Mouse (Mus musculus) hindbrain, postnatal 0 days (tissue): ENCODE measurements around the gene Tex19.1. TPM values are rescaled to one million over a fixed set of nuclear protein-coding genes. Genes with fewer than 3 reads are reported as not detected.

Source experiments
- ATAC-seq: fragments of 200-750 bp; cut with Nextera tagmentation; 2 replicates; pipeline ENCODE4 v1.8.0; 2017; ENCODE audit warnings: mild to moderate bottlenecking, moderate TSS enrichment, moderate library complexity
- DNase-seq: peaks from one replicate; pipeline ENCODE4 v3.0.0-alpha.2; 2015; ENCODE audit warnings: low spot score
- H3K27ac ChIP-seq: fragments of 300-500 bp; sonication (generic); 2 replicates; pipeline ENCODE4 v1.5.1; 2014; ENCODE audit warnings: mild to moderate bottlenecking
- H3K27me3 ChIP-seq: fragments of 300-500 bp; sonication (generic); 2 replicates; pipeline ENCODE4 v1.6.1; 2014; ENCODE audit warnings: low read length, mixed read lengths; ENCODE audit not compliant: insufficient read depth
- H3K36me3 ChIP-seq: fragments of 300-500 bp; sonication (generic); 2 replicates; pipeline ENCODE4 v1.6.1; 2014; ENCODE audit warnings: low read length, mixed read lengths; ENCODE audit not compliant: insufficient read depth
- H3K4me1 ChIP-seq: fragments of 300-500 bp; sonication (generic); 2 replicates; pipeline ENCODE4 v1.6.1; 2014; ENCODE audit warnings: antibody characterized with exemption, low read length, mixed read lengths; ENCODE audit not compliant: insufficient read depth
- H3K4me2 ChIP-seq: fragments of 300-500 bp; sonication (generic); 2 replicates; pipeline ENCODE4 v1.6.1; 2014; ENCODE audit warnings: low read depth, mild to moderate bottlenecking, low read length, moderate library complexity, mixed read lengths
- H3K4me3 ChIP-seq: fragments of 300-500 bp; sonication (generic); 2 replicates; pipeline ENCODE4 v1.5.1; 2014; ENCODE audit warnings: low read length
- H3K9ac ChIP-seq: fragments of 300-500 bp; sonication (generic); replicated peaks from 2 replicates; pipeline ENCODE4 v1.6.1; 2014; ENCODE audit warnings: mild to moderate bottlenecking, low read length, moderate library complexity, mixed read lengths
- H3K9me3 ChIP-seq: fragments of 300-500 bp; sonication (generic); 2 replicates; pipeline ENCODE4 v1.6.1; 2016; ENCODE audit warnings: low read length, mixed read lengths
- CTCF ChIP-seq: IDR thresholded peaks from 2 replicates; pipeline ENCODE4 v1.5.1; 2016; ENCODE audit warnings: antibody characterized with exemption, control low read depth, low read depth
- WGBS: fragments of 180-500 bp; shearing (Covaris S2); extraction: QIAGEN DNeasy Blood & Tissue Kit; methylation state at CpG from one replicate; pipeline ENCODE4 v1.1.7; 2014; 5-methylcytosine and 5-hydroxymethylcytosine counted together
- polyA plus RNA-seq: library from polyadenylated mRNA; unstranded; fragments of >200 nt; fragmentation: Nextera tagmentation; extraction: Ambion mirVana; gene quantifications from 2 replicates; pipeline ENCODE4 v1.2.1, GENCODE M21; 2015
- total RNA-seq: library from RNA; depleted of rRNA; stranded (reverse); fragments of >200 nt; gene quantifications from 2 replicates; pipeline ENCODE4 v1.2.3, GENCODE M21; 2014

Tex19.1 gene
- total and polyA plus RNA-seq, 2 experiments from 2014 or later: not detected

GRCm38 (mm10) chr11:121111051-121111450 is 34.9 kb upstream of the Tex19.1 start:
- DNase-seq: no peak
- no peak overlapping the region for H3K9ac ChIP-seq
- no peaks in the 10 kb centered on the region for H3K36me3 ChIP-seq
- no peak overlapping the region for H3K27ac ChIP-seq
- H3K4me3 ChIP-seq: no peak overlapping the region
- TF ChIP-seq CTCF: no peak
- no peaks in the 10 kb centered on the region for H3K27me3 ChIP-seq
- H3K9me3 ChIP-seq: no peaks in the 10 kb centered on the region
- 76% methylated on average over 3 of the region's 3 CpGs for WGBS
- 0 out of 2 replicates have a peak, but pooled peaks cover 5% of the 10 kb centered on the region for H3K4me1 ChIP-seq
- no peak for ATAC-seq
- H3K4me2 ChIP-seq: no peak overlapping the region

DNA sequence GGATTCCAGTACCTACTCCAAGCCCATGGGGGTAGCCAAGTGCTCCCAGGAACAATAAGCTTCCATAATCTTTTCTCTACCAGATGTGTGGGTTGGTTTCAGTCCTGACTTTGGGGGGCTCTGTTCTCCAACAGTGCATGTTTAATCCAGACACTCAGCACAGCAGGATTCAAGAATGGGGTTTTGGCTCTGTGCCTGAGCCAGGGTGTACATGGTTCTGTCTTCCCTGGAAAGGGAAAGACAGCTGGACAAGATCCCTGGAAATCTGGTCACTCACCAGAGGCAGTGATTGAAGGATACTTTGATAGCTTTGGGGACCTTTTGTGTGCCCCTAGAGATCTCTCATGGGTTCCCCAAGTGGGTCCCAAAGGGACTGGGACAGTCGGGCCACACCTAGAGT is 34.3 kb upstream of the Tex19.1 start:
- ATAC-seq: no peak
- no peak overlapping the region for H3K4me2 ChIP-seq
- 53% methylated on average over 1 of the region's 1 CpGs for WGBS
- no peaks in the 10 kb centered on the region for H3K36me3 ChIP-seq
- no peak for DNase-seq
- no peak overlapping the region for H3K27ac ChIP-seq
- 0 out of 2 replicates have a peak, but pooled peaks cover 5% of the 10 kb centered on the region for H3K4me1 ChIP-seq
- no peak overlapping the region for H3K9ac ChIP-seq
- H3K9me3 ChIP-seq: no peaks in the 10 kb centered on the region
- TF ChIP-seq CTCF: no peak
- no peaks in the 10 kb centered on the region for H3K27me3 ChIP-seq
- H3K4me3 ChIP-seq: no peak overlapping the region

DNA sequence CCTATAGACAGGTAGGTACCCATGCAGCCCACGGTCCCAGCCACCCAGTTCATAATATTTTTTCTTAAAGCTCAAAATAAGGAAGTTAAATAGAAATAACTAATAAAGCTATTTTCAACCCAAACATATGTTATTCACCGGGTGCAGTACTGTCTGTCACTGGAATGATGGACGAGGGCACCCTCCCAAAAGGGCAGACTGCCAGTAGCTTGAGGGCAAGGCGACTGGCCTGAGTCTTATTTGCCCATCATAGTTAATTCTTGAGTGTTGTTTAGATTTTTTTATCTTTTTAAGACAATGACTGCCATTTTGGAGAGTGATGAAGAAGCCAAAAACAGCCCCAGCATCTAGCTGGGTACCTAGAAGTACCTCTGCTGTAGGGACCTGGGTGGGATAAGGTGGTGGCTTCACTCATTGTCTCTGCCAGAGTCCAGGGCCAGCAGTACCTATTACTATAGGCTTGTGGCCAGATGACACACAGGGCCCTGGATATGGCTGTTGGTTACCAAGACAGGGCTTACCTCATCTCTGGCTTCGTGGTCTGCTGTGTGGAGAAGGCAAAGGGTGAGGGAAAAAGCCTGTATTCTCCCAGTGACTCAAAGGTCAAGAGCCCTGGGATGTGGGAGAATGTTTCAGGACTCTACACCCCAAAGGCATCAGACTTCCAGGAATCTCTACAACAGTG is 33.7 kb upstream of the Tex19.1 start:
- 52% methylated on average over 5 of the region's 5 CpGs for WGBS

GRCm38 (mm10) chr11:121118106-121118505 is 27.8 kb upstream of the Tex19.1 start:
- DNase-seq (no peak), ATAC-seq (no peak)
- Histone ChIP-seq H3K4me2 (no peak overlapping the region), H3K4me1 (no peaks in the 10 kb centered on the region), H3K27me3 (no peaks in the 10 kb centered on the region), H3K27ac (no peak overlapping the region), H3K9me3 (no peaks in the 10 kb centered on the region), H3K36me3 (no peaks in the 10 kb centered on the region), H3K4me3 (no peak overlapping the region), H3K9ac (no peak overlapping the region)
- WGBS: 88% methylated on average over 18 of the region's 18 CpGs
- TF ChIP-seq CTCF: no peak

More for the DNA sequence above, 33.7 kb upstream of the Tex19.1 start:
- no peaks in the 10 kb centered on the region for H3K36me3 ChIP-seq
- peak; percentile 32 for DNase-seq
- no peak for ATAC-seq
- H3K4me2 ChIP-seq: no peak overlapping the region
- 0 out of 2 replicates have a peak, but pooled peaks cover 5% of the 10 kb centered on the region for H3K4me1 ChIP-seq
- H3K9me3 ChIP-seq: no peaks in the 10 kb centered on the region
- no peak for TF ChIP-seq CTCF
- H3K9ac ChIP-seq: no peak overlapping the region
- no peak overlapping the region for H3K27ac ChIP-seq
- H3K4me3 ChIP-seq: no peak overlapping the region
- no peaks in the 10 kb centered on the region for H3K27me3 ChIP-seq

DNA sequence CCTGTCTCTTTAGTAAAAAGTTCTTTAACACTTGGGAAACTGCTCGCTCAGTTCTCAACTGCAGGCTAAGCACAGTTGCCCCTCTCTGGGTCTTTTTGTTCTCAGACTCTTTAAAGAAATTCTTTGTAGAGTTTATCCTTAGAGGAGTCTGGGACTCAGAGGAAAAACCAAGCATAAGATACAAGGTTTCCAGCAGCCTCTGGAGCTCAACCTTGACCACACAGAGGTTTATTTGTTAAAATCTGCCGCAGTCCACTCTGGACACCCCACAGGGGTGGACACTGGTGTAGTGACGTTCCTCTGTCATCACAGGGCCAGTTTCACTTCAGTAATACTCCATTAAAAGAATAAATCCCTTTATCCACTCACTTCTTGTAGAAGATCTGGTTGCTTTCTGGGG is 27.4 kb upstream of the Tex19.1 start, which contains the start of gene Tex19.2:
TSS of gene Tex19.2 (minus strand) at position 101 of the 400 bp plus-strand sequence.
- H3K9me3 ChIP-seq: no peaks in the 10 kb centered on the region
- DNase-seq (no peak), ATAC-seq (no peak)
- WGBS: 60% methylated on average over 3 of the region's 3 CpGs
- no peaks in the 10 kb centered on the region for H3K4me1 ChIP-seq
- H3K4me3 ChIP-seq: no peak within 1 kb of the TSS
- no peak within 1 kb of the TSS for H3K4me2 ChIP-seq
- TF ChIP-seq CTCF: no peak
- H3K27me3 ChIP-seq: no peaks in the 10 kb centered on the region
- H3K27ac ChIP-seq: no peak within 1 kb of the TSS
- H3K36me3 ChIP-seq: no peaks in the 10 kb centered on the region
- H3K9ac ChIP-seq: no peak within 1 kb of the TSS

- no peak overlapping the region for H3K27ac ChIP-seq
- ATAC-seq (no peak), DNase-seq (no peak)
- 84% methylated on average over 3 of the region's 3 CpGs for WGBS
- H3K36me3 ChIP-seq: no peaks in the 10 kb centered on the region
- TF ChIP-seq CTCF: no peak
- H3K9me3 ChIP-seq: no peaks in the 10 kb centered on the region
- H3K27me3 ChIP-seq: no peaks in the 10 kb centered on the region
- no peaks in the 10 kb centered on the region for H3K4me1 ChIP-seq
- H3K9ac ChIP-seq: no peak overlapping the region
- no peak overlapping the region for H3K4me2 ChIP-seq
- H3K4me3 ChIP-seq: no peak overlapping the region
Measured at GRCm38 (mm10) chr11:121121151-121121550, 24.8 kb upstream of the Tex19.1 start.

DNA sequence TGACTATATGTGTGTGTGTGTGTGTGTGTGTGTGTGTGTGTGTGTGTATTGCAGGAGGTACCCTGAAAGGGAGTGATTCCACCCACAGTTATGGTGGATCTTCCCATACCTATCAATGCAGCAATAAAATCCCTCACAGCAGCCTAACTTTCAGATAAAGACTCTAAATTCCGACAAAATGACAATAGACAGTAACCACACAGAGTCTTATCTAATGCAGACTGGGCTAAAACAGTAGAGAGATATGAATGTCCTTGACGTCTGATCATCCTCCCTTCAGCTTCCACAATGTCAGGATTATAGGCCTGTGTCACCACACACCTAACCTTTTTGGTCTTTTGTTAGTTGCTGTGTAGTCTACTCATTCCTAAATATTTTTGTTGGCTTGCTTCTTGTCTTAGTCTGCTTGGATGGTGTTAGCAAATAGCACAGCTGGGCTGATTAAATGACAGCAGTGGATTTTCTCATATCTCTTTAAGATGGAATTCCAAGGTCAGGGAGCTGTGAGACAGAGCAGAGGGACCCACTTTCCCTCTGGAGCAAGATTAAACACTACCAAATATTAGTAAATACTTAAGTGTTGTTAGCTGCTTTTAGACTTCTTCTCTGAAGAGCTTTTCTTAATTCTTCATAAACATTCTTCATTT is 23.8 kb upstream of the Tex19.1 start:
- TF ChIP-seq CTCF: no peak
- no peak overlapping the region for H3K4me3 ChIP-seq
- no peaks in the 10 kb centered on the region for H3K36me3 ChIP-seq
- H3K27me3 ChIP-seq: no peaks in the 10 kb centered on the region
- ATAC-seq (no peak), DNase-seq (no peak)
- 85% methylated on average over 2 of the region's 2 CpGs for WGBS
- no peak overlapping the region for H3K9ac ChIP-seq
- no peak overlapping the region for H3K4me2 ChIP-seq
- H3K9me3 ChIP-seq: no peaks in the 10 kb centered on the region
- no peak overlapping the region for H3K27ac ChIP-seq
- no peaks in the 10 kb centered on the region for H3K4me1 ChIP-seq
